Mouse (Mus musculus) testis, adult 2 months (tissue): ENCODE measurements around the gene Pkdrej. TPM values are rescaled to one million over a fixed set of nuclear protein-coding genes. Genes with fewer than 3 reads are reported as not detected.

ENCODE experiments used
- H3K27ac ChIP-seq: fragments of 200-500 bp; 2 replicates; pipeline ENCODE4 v1.5.1; 2012; ENCODE audit warnings: low read depth, low read length; ENCODE audit not compliant: control insufficient read depth, insufficient read depth
- H3K27me3 ChIP-seq: fragments of 200-500 bp; 2 replicates; pipeline ENCODE4 v1.6.1; 2012; ENCODE audit warnings: mild to moderate bottlenecking, low read length, moderate library complexity; ENCODE audit not compliant: control insufficient read depth, insufficient read depth
- H3K36me3 ChIP-seq: fragments of 200-500 bp; 2 replicates; pipeline ENCODE4 v1.6.1; 2012; ENCODE audit warnings: mild to moderate bottlenecking, low read length; ENCODE audit not compliant: control insufficient read depth, insufficient read depth
- H3K4me1 ChIP-seq: fragments of 200-500 bp; 2 replicates; pipeline ENCODE4 v1.6.1; 2012; ENCODE audit warnings: low read length; ENCODE audit not compliant: control insufficient read depth, insufficient read depth
- H3K4me3 ChIP-seq: fragments of 200-500 bp; 2 replicates; pipeline ENCODE4 v1.5.1; 2012; ENCODE audit warnings: low read depth, mild to moderate bottlenecking, low read length, moderate library complexity, mixed read lengths; ENCODE audit not compliant: control insufficient read depth
- CTCF ChIP-seq: fragments of 200-500 bp; IDR thresholded peaks from 2 replicates; pipeline ENCODE4 v1.5.1; 2012; ENCODE audit warnings: low read depth, mild to moderate bottlenecking, inconsistent platforms, low read length, moderate library complexity; ENCODE audit not compliant: control insufficient read depth, insufficient read depth, insufficient replicate concordance
- POLR2A ChIP-seq: fragments of 200-500 bp; IDR thresholded peaks from 2 replicates; pipeline ENCODE4 v1.6.1; 2012; ENCODE audit warnings: low read depth, mild to moderate bottlenecking, inconsistent platforms, low read length, moderate library complexity; ENCODE audit not compliant: control insufficient read depth
- polyA plus RNA-seq: library from polyadenylated mRNA; depleted of rRNA; stranded (reverse); fragments of >200 nt; gene quantifications from 2 replicates; pipeline ENCODE4 v1.2.3, GENCODE M21; 2012

Gene Pkdrej
- polyA plus RNA-seq, 1 experiment = 17.1 TPM

- no peaks in the 10 kb centered on the region for H3K36me3 ChIP-seq
Observed at GRCm38 (mm10) chr15:85841796-85842360, 20.3 kb upstream of the Pkdrej start.

GRCm38 (mm10) chr15:85840983-85841382 is 19.4 kb upstream of the Pkdrej start:
- no peak overlapping the region for H3K4me3 ChIP-seq
- H3K27ac ChIP-seq = no peak overlapping the region
- H3K36me3 ChIP-seq = no peaks in the 10 kb centered on the region
- TF ChIP-seq POLR2A (no peak), CTCF (peak; percentile 47; the same call in 1 of the 2 replicates)
- no peaks in the 10 kb centered on the region for H3K4me1 ChIP-seq
- H3K27me3 ChIP-seq = no peaks in the 10 kb centered on the region

More at GRCm38 (mm10) chr15:85841796-85842360, 20.3 kb upstream of the Pkdrej start:
- TF ChIP-seq CTCF (no peak), POLR2A (no peak)
- Histone ChIP-seq H3K27me3 (no peaks in the 10 kb centered on the region), H3K4me1 (no peaks in the 10 kb centered on the region), H3K4me3 (no peak overlapping the region), H3K27ac (no peak overlapping the region)

- no peak overlapping the region for H3K27ac ChIP-seq
- H3K4me3 ChIP-seq = no peak overlapping the region
- H3K36me3 ChIP-seq = no peaks in the 10 kb centered on the region
- H3K4me1 ChIP-seq = peaks cover 8% of the 10 kb centered on the region
- no peaks in the 10 kb centered on the region for H3K27me3 ChIP-seq
- TF ChIP-seq POLR2A (no peak), CTCF (no peak)
Observed at GRCm38 (mm10) chr15:85836887-85837286, 15.4 kb upstream of the Pkdrej start.

GRCm38 (mm10) chr15:85835335-85835734 is 13.8 kb upstream of the Pkdrej start:
- Histone ChIP-seq H3K27me3 (no peaks in the 10 kb centered on the region), H3K4me3 (no peak overlapping the region), H3K27ac (no peak overlapping the region), H3K4me1 (peaks cover 12% of the 10 kb centered on the region), H3K36me3 (no peaks in the 10 kb centered on the region)
- no peak for TF ChIP-seq CTCF
- TF ChIP-seq POLR2A = no peak

GRCm38 (mm10) chr15:85832599-85832998 is 11.1 kb upstream of the Pkdrej start:
- TF ChIP-seq CTCF = no peak
- TF ChIP-seq POLR2A = no peak
- Histone ChIP-seq H3K4me3 (peak overlapping the region; percentile 92), H3K27me3 (no peaks in the 10 kb centered on the region), H3K36me3 (no peaks in the 10 kb centered on the region), H3K4me1 (peaks cover 21% of the 10 kb centered on the region), H3K27ac (no peak overlapping the region)

GRCm38 (mm10) chr15:85831954-85832590 is 10.5 kb upstream of the Pkdrej start, which contains the start of gene Ttc38:
TSS of gene Ttc38 (plus strand) at chr15:85832306.
- TF ChIP-seq POLR2A (no peak), CTCF (no peak)
- H3K4me1 ChIP-seq = peaks cover 22% of the 10 kb centered on the region
- H3K4me3 ChIP-seq = peak within 1 kb of the TSS; percentile 92
- H3K27me3 ChIP-seq = no peaks in the 10 kb centered on the region
- peak within 1 kb of the TSS; percentile 37; the same call in 1 of the 2 replicates for H3K27ac ChIP-seq
- H3K36me3 ChIP-seq = no peaks in the 10 kb centered on the region

- no peak for TF ChIP-seq CTCF
- TF ChIP-seq POLR2A = no peak
- Histone ChIP-seq H3K4me3 (no peak overlapping the region; the same call in 1 of the 2 replicates), H3K27ac (no peak overlapping the region), H3K27me3 (no peaks in the 10 kb centered on the region), H3K36me3 (no peaks in the 10 kb centered on the region), H3K4me1 (peaks cover 24% of the 10 kb centered on the region)
Observed at GRCm38 (mm10) chr15:85829470-85829869, 7.9 kb upstream of the Pkdrej start.
